Mouse (Mus musculus) neural tube, embryonic 14.5 days (tissue): ENCODE data around the gene 1700020A23Rik. TPM values are rescaled to one million over a fixed set of nuclear protein-coding genes. Genes with fewer than 3 reads are reported as not detected.

ENCODE experiments used
- ATAC-seq: fragments of 200-750 bp; cut with Nextera tagmentation; 2 replicates; pipeline ENCODE4 v1.8.0; 2017; ENCODE audit warnings: low read depth, mild to moderate bottlenecking, moderate TSS enrichment, moderate library complexity
- H3K27ac ChIP-seq: fragments of 300-500 bp; sonication (generic); 2 replicates; pipeline ENCODE4 v1.5.1; 2014; ENCODE audit warnings: low read depth, mild to moderate bottlenecking, control low read depth, low read length, moderate library complexity, mixed read lengths
- H3K27me3 ChIP-seq: fragments of 300-500 bp; sonication (generic); 2 replicates; pipeline ENCODE4 v1.6.1; 2014; ENCODE audit warnings: low read length; ENCODE audit not compliant: control insufficient read depth, insufficient read depth
- H3K36me3 ChIP-seq: fragments of 300-500 bp; sonication (generic); 2 replicates; pipeline ENCODE4 v1.6.1; 2014; ENCODE audit warnings: low read length, mixed read lengths; ENCODE audit not compliant: control insufficient read depth, insufficient read depth
- H3K4me1 ChIP-seq: fragments of 300-500 bp; sonication (generic); 2 replicates; pipeline ENCODE4 v1.6.1; 2014; ENCODE audit warnings: low read length; ENCODE audit not compliant: control insufficient read depth, insufficient read depth
- H3K4me2 ChIP-seq: fragments of 300-500 bp; sonication (generic); 2 replicates; pipeline ENCODE4 v1.6.1; 2014; ENCODE audit warnings: mild to moderate bottlenecking, low read depth, low read length, control low read depth
- H3K4me3 ChIP-seq: fragments of 300-500 bp; sonication (generic); 2 replicates; pipeline ENCODE4 v1.5.1; 2014; ENCODE audit warnings: low read depth, low read length, control low read depth, mixed read lengths
- H3K9ac ChIP-seq: fragments of 300-500 bp; sonication (generic); replicated peaks from 2 replicates; pipeline ENCODE4 v1.6.1; 2014; ENCODE audit warnings: low read depth, mild to moderate bottlenecking, control low read depth, low read length, mixed read lengths
- H3K9me3 ChIP-seq: fragments of 300-500 bp; sonication (generic); 2 replicates; pipeline ENCODE4 v1.6.1; 2016; ENCODE audit warnings: low read length; ENCODE audit not compliant: control insufficient read depth
- WGBS: fragments of 180-500 bp; shearing (Covaris S2); extraction: QIAGEN DNeasy Blood & Tissue Kit; methylation state at CpG from one replicate; pipeline ENCODE4 v1.1.7; 2014; 5-methylcytosine and 5-hydroxymethylcytosine counted together
- polyA plus RNA-seq: library from polyadenylated mRNA; unstranded; fragments of >200 nt; fragmentation: Nextera tagmentation; extraction: Ambion mirVana; gene quantifications from 2 replicates; pipeline ENCODE4 v1.2.1, GENCODE M21; 2014

The 1700020A23Rik gene
- polyA plus RNA-seq, 1 experiment from 2014 or later, result 0.91 TPM

GRCm38 (mm10) chr2:130442162-130442561 lies 37.1 kb downstream of the 1700020A23Rik start:
- Histone ChIP-seq H3K27me3 (no peaks in the 10 kb centered on the region), H3K27ac (no peak overlapping the region), H3K4me1 (no peaks in the 10 kb centered on the region), H3K9me3 (no peaks in the 10 kb centered on the region), H3K4me2 (no peak overlapping the region), H3K4me3 (no peak overlapping the region), H3K36me3 (peaks cover 46% of the 10 kb centered on the region), H3K9ac (no peak overlapping the region)
- 90% methylated on average over 10 of the region's 10 CpGs for WGBS
- ATAC-seq, result no peak

GRCm38 (mm10) chr2:130448449-130448848 lies 43.4 kb downstream of the 1700020A23Rik start:
- no peak overlapping the region for H3K4me2 ChIP-seq
- no peak overlapping the region for H3K27ac ChIP-seq
- H3K27me3 ChIP-seq, result no peaks in the 10 kb centered on the region
- H3K9me3 ChIP-seq, result no peaks in the 10 kb centered on the region
- no peak for ATAC-seq
- H3K4me3 ChIP-seq, result no peak overlapping the region
- no peak overlapping the region for H3K9ac ChIP-seq
- H3K36me3 ChIP-seq, result peaks cover 6% of the 10 kb centered on the region; the same call in 1 of the 2 replicates
- H3K4me1 ChIP-seq, result 0 out of 2 replicates have a peak, but pooled peaks cover 12% of the 10 kb centered on the region

- Histone ChIP-seq H3K4me3 (peak overlapping the region; percentile 91), H3K27me3 (no peaks in the 10 kb centered on the region), H3K9me3 (no peaks in the 10 kb centered on the region), H3K4me1 (0 out of 2 replicates have a peak, but pooled peaks cover 14% of the 10 kb centered on the region), H3K9ac (peak overlapping the region; percentile 88; the same call in 1 of the 2 replicates), H3K36me3 (no peaks in the 10 kb centered on the region), H3K27ac (no peak overlapping the region), H3K4me2 (peak overlapping the region; percentile 93)
- WGBS, result 9% methylated on average over 17 of the region's 17 CpGs
- no peak for ATAC-seq
Measured at GRCm38 (mm10) chr2:130449021-130449793, 44.1 kb downstream of the 1700020A23Rik start.

- peak; percentile 98 for ATAC-seq
- no peaks in the 10 kb centered on the region for H3K9me3 ChIP-seq
- peak within 1 kb of the TSS; percentile 80 for H3K27ac ChIP-seq
- under 1% methylated on average over 41 of the region's 50 CpGs for WGBS
- H3K4me3 ChIP-seq, result peak within 1 kb of the TSS; percentile 91
- 0 out of 2 replicates have a peak, but pooled peaks cover 14% of the 10 kb centered on the region for H3K4me1 ChIP-seq
- no peaks in the 10 kb centered on the region for H3K27me3 ChIP-seq
- H3K9ac ChIP-seq, result peak within 1 kb of the TSS; percentile 88
- no peaks in the 10 kb centered on the region for H3K36me3 ChIP-seq
- peak within 1 kb of the TSS; percentile 93 for H3K4me2 ChIP-seq
Measured at GRCm38 (mm10) chr2:130449794-130450433, 44.9 kb downstream of the 1700020A23Rik start, which contains the start of gene Ptpra. TSS of gene Ptpra (plus strand) at chr2:130450278.

- WGBS, result under 1% methylated on average over 29 of the region's 47 CpGs
- H3K9me3 ChIP-seq, result no peaks in the 10 kb centered on the region
- ATAC-seq, result peak; percentile 85
- no peaks in the 10 kb centered on the region for H3K36me3 ChIP-seq
- H3K4me1 ChIP-seq, result 0 out of 2 replicates have a peak, but pooled peaks cover 14% of the 10 kb centered on the region
- H3K27me3 ChIP-seq, result no peaks in the 10 kb centered on the region
- peak overlapping the region; percentile 80 for H3K27ac ChIP-seq
- H3K4me3 ChIP-seq, result peak overlapping the region; percentile 91
- H3K4me2 ChIP-seq, result peak overlapping the region; percentile 93
- peak overlapping the region; percentile 88 for H3K9ac ChIP-seq
Measured at GRCm38 (mm10) chr2:130450434-130450796, 45.4 kb downstream of the 1700020A23Rik start.

GRCm38 (mm10) chr2:130451086-130451726 lies 46.1 kb downstream of the 1700020A23Rik start:
- no peak for ATAC-seq

GRCm38 (mm10) chr2:130451727-130452090 lies 46.6 kb downstream of the 1700020A23Rik start:
- ATAC-seq, result no peak
- Histone ChIP-seq H3K4me3 (no peak overlapping the region), H3K4me2 (peak overlapping the region; percentile 93), H3K36me3 (no peaks in the 10 kb centered on the region), H3K9ac (no peak overlapping the region), H3K27me3 (no peaks in the 10 kb centered on the region), H3K4me1 (0 out of 2 replicates have a peak, but pooled peaks cover 14% of the 10 kb centered on the region), H3K9me3 (no peaks in the 10 kb centered on the region), H3K27ac (no peak overlapping the region)
- WGBS, result 73% methylated on average over 3 of the region's 3 CpGs

More at GRCm38 (mm10) chr2:130451086-130451726, 46.1 kb downstream of the 1700020A23Rik start:
- Histone ChIP-seq H3K27me3 (no peaks in the 10 kb centered on the region), H3K4me1 (0 out of 2 replicates have a peak, but pooled peaks cover 14% of the 10 kb centered on the region), H3K9me3 (no peaks in the 10 kb centered on the region), H3K9ac (peak overlapping the region; percentile 88), H3K4me2 (peak overlapping the region; percentile 93), H3K36me3 (no peaks in the 10 kb centered on the region), H3K4me3 (peak overlapping the region; percentile 91), H3K27ac (no peak overlapping the region)
- WGBS, result 76% methylated on average over 14 of the region's 14 CpGs

GRCm38 (mm10) chr2:130452266-130452665 lies 47.2 kb downstream of the 1700020A23Rik start:
- Histone ChIP-seq H3K4me1 (0 out of 2 replicates have a peak, but pooled peaks cover 14% of the 10 kb centered on the region), H3K36me3 (no peaks in the 10 kb centered on the region), H3K9me3 (no peaks in the 10 kb centered on the region), H3K4me3 (no peak overlapping the region), H3K27ac (no peak overlapping the region), H3K27me3 (no peaks in the 10 kb centered on the region), H3K9ac (no peak overlapping the region), H3K4me2 (no peak overlapping the region)
- WGBS, result 73% methylated on average over 2 of the region's 2 CpGs
- ATAC-seq, result no peak
